Mouse (Mus musculus): Measurements from ENCODE around the gene Cux2. TPM values are rescaled to one million over a fixed set of nuclear protein-coding genes. Genes with fewer than 3 reads are reported as not detected.

Cux2 gene
- 32.3 and 33.7 TPM in 2 replicates for polyA plus RNA-seq (2015; fragmentation: Nextera tagmentation; extraction: Ambion mirVana)

GRCm38 (mm10) chr5:122050017-122050831, at the start of gene Cux2:
Cux2 (minus strand) TSS chr5:122050102.
- peak within 1 kb of the TSS; percentile 65 for H3K9ac ChIP-seq (replicated peaks)
- no peaks in the 10 kb centered on the region for H3K36me3 ChIP-seq
- peak within 1 kb of the TSS; percentile 57 for H3K4me2 ChIP-seq (replicated peaks)
- peak; percentile 69 for ATAC-seq (replicated peaks)
- no peaks in the 10 kb centered on the region for H3K27me3 ChIP-seq
- peak within 1 kb of the TSS; percentile 71 for H3K4me3 ChIP-seq
- under 1% methylated on average over 87 of the region's 90 CpGs for WGBS
- peaks cover 70% of the 10 kb centered on the region for H3K4me1 ChIP-seq
- H3K9me3 ChIP-seq, result no peaks in the 10 kb centered on the region
- H3K27ac ChIP-seq (replicated peaks), result peak within 1 kb of the TSS; percentile 92

GRCm38 (mm10) chr5:122094439-122094838, 44.5 kb upstream of the Cux2 start:
- no peak overlapping the region for H3K9ac ChIP-seq (replicated peaks)
- WGBS, result 93% methylated on average over 10 of the region's 10 CpGs
- no peaks in the 10 kb centered on the region for H3K4me1 ChIP-seq
- no peak for ATAC-seq (replicated peaks)
- H3K27ac ChIP-seq (replicated peaks), result no peak overlapping the region
- H3K36me3 ChIP-seq, result no peaks in the 10 kb centered on the region
- no peak overlapping the region for H3K4me3 ChIP-seq
- no peaks in the 10 kb centered on the region for H3K9me3 ChIP-seq
- no peak overlapping the region for H3K4me2 ChIP-seq (replicated peaks)
- no peaks in the 10 kb centered on the region for H3K27me3 ChIP-seq

- no peak for ATAC-seq (replicated peaks)
- WGBS, result 92% methylated on average over 14 of the region's 14 CpGs
- H3K4me1 ChIP-seq, result no peaks in the 10 kb centered on the region
- no peak overlapping the region for H3K27ac ChIP-seq (replicated peaks)
- H3K9ac ChIP-seq (replicated peaks), result no peak overlapping the region
- H3K9me3 ChIP-seq, result no peaks in the 10 kb centered on the region
- H3K4me2 ChIP-seq (replicated peaks), result no peak overlapping the region
- H3K27me3 ChIP-seq, result no peaks in the 10 kb centered on the region
- no peaks in the 10 kb centered on the region for H3K36me3 ChIP-seq
- H3K4me3 ChIP-seq, result no peak overlapping the region
Observed at GRCm38 (mm10) chr5:122093734-122094133, 43.8 kb upstream of the Cux2 start.

DNA sequence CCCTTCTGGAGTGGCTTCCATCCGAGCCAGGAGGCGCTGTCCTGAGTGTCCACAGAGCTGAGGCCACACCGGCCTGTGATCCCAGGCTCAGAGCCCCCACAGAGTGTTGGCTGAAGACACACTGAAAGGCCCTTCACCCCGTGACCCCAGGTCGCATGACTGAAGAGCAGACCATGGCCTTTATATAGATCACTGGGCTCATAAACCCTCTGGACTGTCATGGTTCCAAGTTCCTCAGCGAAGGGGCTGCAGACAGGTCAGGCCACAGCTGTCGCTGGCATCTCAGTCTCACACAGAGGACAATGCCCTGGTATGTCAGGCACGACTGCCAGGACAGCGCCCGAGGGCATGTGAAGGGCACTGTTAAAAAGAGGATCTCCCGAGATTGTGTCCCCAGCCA, 42.9 kb upstream of the Cux2 start:
- ATAC-seq (replicated peaks), result no peak
- Histone ChIP-seq H3K9me3 (no peaks in the 10 kb centered on the region), H3K4me1 (no peaks in the 10 kb centered on the region), H3K9ac (replicated peaks) (no peak overlapping the region), H3K36me3 (no peaks in the 10 kb centered on the region), H3K4me2 (replicated peaks) (no peak overlapping the region), H3K27ac (replicated peaks) (no peak overlapping the region), H3K4me3 (no peak overlapping the region), H3K27me3 (no peaks in the 10 kb centered on the region)
- WGBS, result 80% methylated on average over 11 of the region's 11 CpGs

DNA sequence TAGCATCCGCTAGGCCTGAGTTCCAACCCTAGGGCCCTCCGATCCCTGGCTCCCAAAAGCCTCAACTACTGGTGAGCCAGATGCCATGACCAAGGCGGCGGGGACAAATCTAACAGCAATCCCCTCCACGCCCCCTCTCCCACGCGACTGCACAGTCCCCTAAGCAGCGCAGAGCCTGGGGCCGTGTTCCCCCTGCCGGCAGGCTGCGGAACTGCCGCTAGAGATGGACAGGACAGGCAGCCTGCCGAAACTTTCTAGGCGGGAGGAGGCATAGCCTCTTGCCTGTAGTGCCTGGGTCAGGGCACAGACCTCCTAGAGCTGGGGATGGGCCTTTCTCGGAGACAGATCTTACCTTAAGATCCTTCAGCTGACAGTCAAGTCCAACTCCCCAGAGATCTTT, 41.2 kb upstream of the Cux2 start:
- H3K27ac ChIP-seq (replicated peaks), result no peak overlapping the region
- ATAC-seq (replicated peaks), result 0 out of 2 replicates have a peak, but pooled peaks have one; percentile 46
- no peaks in the 10 kb centered on the region for H3K27me3 ChIP-seq
- no peaks in the 10 kb centered on the region for H3K9me3 ChIP-seq
- 12% methylated on average over 15 of the region's 15 CpGs for WGBS
- H3K4me3 ChIP-seq, result no peak overlapping the region
- no peak overlapping the region for H3K4me2 ChIP-seq (replicated peaks)
- peaks cover 5% of the 10 kb centered on the region for H3K4me1 ChIP-seq
- H3K9ac ChIP-seq (replicated peaks), result no peak overlapping the region
- no peaks in the 10 kb centered on the region for H3K36me3 ChIP-seq

GRCm38 (mm10) chr5:122089664-122090063, 39.8 kb upstream of the Cux2 start:
- no peak overlapping the region for H3K27ac ChIP-seq (replicated peaks)
- no peak overlapping the region for H3K4me2 ChIP-seq (replicated peaks)
- peaks cover 16% of the 10 kb centered on the region for H3K4me1 ChIP-seq
- no peak for ATAC-seq (replicated peaks)
- H3K9me3 ChIP-seq, result no peaks in the 10 kb centered on the region
- no peak overlapping the region for H3K4me3 ChIP-seq
- no peaks in the 10 kb centered on the region for H3K27me3 ChIP-seq
- H3K36me3 ChIP-seq, result no peaks in the 10 kb centered on the region
- 83% methylated on average over 8 of the region's 8 CpGs for WGBS
- no peak overlapping the region for H3K9ac ChIP-seq (replicated peaks)

DNA sequence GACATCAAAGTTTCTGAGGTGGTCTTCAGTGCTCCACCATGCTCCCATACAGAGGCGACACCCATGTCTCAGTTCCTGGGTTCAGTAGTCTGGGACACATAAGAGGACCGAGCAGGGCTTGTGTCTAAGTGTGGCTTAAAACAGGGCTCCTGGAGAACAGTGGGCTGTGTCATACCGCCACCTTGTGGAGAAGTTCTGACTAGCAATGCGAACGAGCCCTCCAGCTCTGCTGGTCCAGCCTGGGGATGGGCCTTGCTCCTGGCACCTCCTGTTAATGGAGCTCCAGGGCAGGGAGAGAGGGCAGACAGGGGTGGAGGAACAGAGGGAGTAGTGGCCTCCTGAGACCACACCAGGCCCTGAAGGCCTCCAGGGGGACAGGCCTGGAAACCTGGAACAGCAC, 39.0 kb upstream of the Cux2 start:
- Histone ChIP-seq H3K4me2 (replicated peaks) (no peak overlapping the region), H3K9ac (replicated peaks) (no peak overlapping the region), H3K27ac (replicated peaks) (no peak overlapping the region), H3K9me3 (no peaks in the 10 kb centered on the region), H3K36me3 (no peaks in the 10 kb centered on the region), H3K4me3 (no peak overlapping the region), H3K27me3 (no peaks in the 10 kb centered on the region), H3K4me1 (peaks cover 16% of the 10 kb centered on the region)
- 3% methylated on average over 5 of the region's 5 CpGs for WGBS
- peak; percentile 81 for ATAC-seq (replicated peaks)

GRCm38 (mm10) chr5:122086121-122086520, 36.2 kb upstream of the Cux2 start:
- H3K27ac ChIP-seq (replicated peaks), result peak overlapping the region; percentile 20; the same call in 1 of the 2 replicates
- no peak overlapping the region for H3K4me3 ChIP-seq
- H3K9me3 ChIP-seq, result no peaks in the 10 kb centered on the region
- ATAC-seq (replicated peaks), result no peak; the same call in 1 of the 2 replicates
- H3K4me2 ChIP-seq (replicated peaks), result no peak overlapping the region
- H3K9ac ChIP-seq (replicated peaks), result no peak overlapping the region
- peaks cover 17% of the 10 kb centered on the region for H3K4me1 ChIP-seq
- no peaks in the 10 kb centered on the region for H3K27me3 ChIP-seq
- H3K36me3 ChIP-seq, result no peaks in the 10 kb centered on the region
- WGBS, result 27% methylated on average over 3 of the region's 3 CpGs

GRCm38 (mm10) chr5:122085291-122085690, 35.4 kb upstream of the Cux2 start:
- H3K27me3 ChIP-seq, result no peaks in the 10 kb centered on the region
- no peak for ATAC-seq (replicated peaks)
- no peak overlapping the region for H3K9ac ChIP-seq (replicated peaks)
- no peaks in the 10 kb centered on the region for H3K36me3 ChIP-seq
- WGBS, result 76% methylated on average over 7 of the region's 7 CpGs
- H3K4me2 ChIP-seq (replicated peaks), result no peak overlapping the region
- no peak overlapping the region for H3K4me3 ChIP-seq
- peaks cover 23% of the 10 kb centered on the region for H3K4me1 ChIP-seq
- H3K27ac ChIP-seq (replicated peaks), result no peak overlapping the region; the same call in 1 of the 2 replicates
- no peaks in the 10 kb centered on the region for H3K9me3 ChIP-seq

DNA sequence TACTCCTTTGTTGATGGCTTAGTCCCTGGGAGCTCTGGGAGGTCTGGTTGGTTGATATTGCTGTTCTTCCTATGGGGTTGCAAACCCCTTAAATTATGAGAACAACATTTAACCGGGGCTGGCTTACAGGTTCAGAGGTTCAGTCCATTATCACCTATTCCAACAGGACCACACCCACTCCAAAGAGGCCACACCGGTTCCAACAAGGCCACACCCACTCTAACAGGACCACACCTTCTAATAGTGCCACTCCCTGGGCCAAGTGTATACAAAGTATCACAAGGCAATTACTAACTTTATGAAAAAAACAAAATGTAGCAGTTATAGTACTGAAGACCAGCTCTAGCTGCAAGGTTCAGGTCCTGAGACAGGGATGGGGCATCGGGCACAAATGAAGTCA, 34.6 kb upstream of the Cux2 start:
- no peak overlapping the region for H3K27ac ChIP-seq (replicated peaks)
- 77% methylated on average over 3 of the region's 3 CpGs for WGBS
- no peak for ATAC-seq (replicated peaks)
- no peaks in the 10 kb centered on the region for H3K27me3 ChIP-seq
- no peak overlapping the region for H3K9ac ChIP-seq (replicated peaks)
- H3K36me3 ChIP-seq, result no peaks in the 10 kb centered on the region
- H3K4me2 ChIP-seq (replicated peaks), result no peak overlapping the region
- H3K9me3 ChIP-seq, result no peaks in the 10 kb centered on the region
- no peak overlapping the region for H3K4me3 ChIP-seq
- peaks cover 23% of the 10 kb centered on the region for H3K4me1 ChIP-seq

DNA sequence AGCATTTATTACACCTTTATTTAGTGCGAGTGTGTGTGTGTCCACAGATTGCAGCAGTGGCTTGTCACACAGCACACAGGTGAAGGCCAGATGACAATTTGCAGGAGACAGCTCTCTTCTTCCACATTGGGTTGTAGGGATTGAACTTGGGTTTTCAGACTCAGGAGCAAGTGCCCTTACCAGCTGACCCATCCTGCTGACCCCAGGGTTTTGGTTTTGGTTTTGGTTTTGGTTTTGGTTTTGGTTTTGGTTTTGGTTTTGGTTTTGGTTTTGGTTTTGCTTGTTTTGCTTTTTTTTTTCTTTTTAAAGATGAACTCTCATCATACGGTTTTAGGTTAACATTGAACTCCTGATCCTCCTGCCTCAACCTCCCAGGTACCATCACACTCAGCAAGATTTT, 33.4 kb upstream of the Cux2 start:
- Histone ChIP-seq H3K27ac (replicated peaks) (no peak overlapping the region), H3K9me3 (no peaks in the 10 kb centered on the region), H3K4me3 (no peak overlapping the region), H3K4me1 (peaks cover 23% of the 10 kb centered on the region), H3K4me2 (replicated peaks) (no peak overlapping the region), H3K36me3 (no peaks in the 10 kb centered on the region), H3K27me3 (no peaks in the 10 kb centered on the region), H3K9ac (replicated peaks) (no peak overlapping the region)
- no peak for ATAC-seq (replicated peaks)
- WGBS, result 91% methylated on average over 2 of the region's 2 CpGs

DNA sequence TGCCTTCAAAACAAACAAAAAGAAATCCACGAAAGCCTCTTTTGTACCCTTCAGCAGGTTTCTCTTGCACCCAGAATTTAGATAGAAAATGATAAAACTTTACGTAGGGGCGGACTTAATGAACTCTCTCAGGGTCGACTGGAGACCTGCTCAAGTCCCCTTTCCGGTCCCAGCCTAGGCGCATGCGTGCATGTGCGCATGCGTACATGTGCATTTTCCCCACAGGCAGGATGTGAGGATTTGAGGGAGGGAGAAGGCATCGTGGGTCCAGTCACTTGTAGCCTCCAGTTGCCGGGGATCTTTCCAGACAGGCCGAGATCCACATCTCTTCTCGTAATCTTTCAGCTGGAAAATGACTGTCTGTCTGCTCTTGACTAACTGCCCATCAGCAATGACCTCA, 31.6 kb upstream of the Cux2 start:
- 91% methylated on average over 13 of the region's 13 CpGs for WGBS

GRCm38 (mm10) chr5:122080930-122081329, 31.0 kb upstream of the Cux2 start:
- Histone ChIP-seq H3K27me3 (no peaks in the 10 kb centered on the region), H3K4me1 (peaks cover 16% of the 10 kb centered on the region), H3K4me2 (replicated peaks) (no peak overlapping the region), H3K27ac (replicated peaks) (peak overlapping the region; percentile 85), H3K36me3 (no peaks in the 10 kb centered on the region), H3K4me3 (no peak overlapping the region), H3K9ac (replicated peaks) (no peak overlapping the region), H3K9me3 (no peaks in the 10 kb centered on the region)
- ATAC-seq (replicated peaks), result peak; percentile 88
- WGBS, result 37% methylated on average over 11 of the region's 11 CpGs

More for the DNA sequence above, 31.6 kb upstream of the Cux2 start:
- Histone ChIP-seq H3K9me3 (no peaks in the 10 kb centered on the region), H3K36me3 (no peaks in the 10 kb centered on the region), H3K27ac (replicated peaks) (peak overlapping the region; percentile 49; the same call in 1 of the 2 replicates), H3K4me3 (no peak overlapping the region), H3K4me2 (replicated peaks) (no peak overlapping the region), H3K4me1 (peaks cover 20% of the 10 kb centered on the region), H3K27me3 (no peaks in the 10 kb centered on the region), H3K9ac (replicated peaks) (no peak overlapping the region)
- no peak for ATAC-seq (replicated peaks)

Data from forebrain, embryonic 15.5 days (tissue).